Mouse (Mus musculus) spleen, postnatal 14 days (tissue): ENCODE measurements around the gene Nthl1.

Experiments used
- DNase-seq, 2 experiments: peaks; one replicate each; pipeline ENCODE4 v3.0.0; 2021 to 2022; ENCODE audit warnings: low spot score in 2 of 2

The Nthl1 gene

DNA sequence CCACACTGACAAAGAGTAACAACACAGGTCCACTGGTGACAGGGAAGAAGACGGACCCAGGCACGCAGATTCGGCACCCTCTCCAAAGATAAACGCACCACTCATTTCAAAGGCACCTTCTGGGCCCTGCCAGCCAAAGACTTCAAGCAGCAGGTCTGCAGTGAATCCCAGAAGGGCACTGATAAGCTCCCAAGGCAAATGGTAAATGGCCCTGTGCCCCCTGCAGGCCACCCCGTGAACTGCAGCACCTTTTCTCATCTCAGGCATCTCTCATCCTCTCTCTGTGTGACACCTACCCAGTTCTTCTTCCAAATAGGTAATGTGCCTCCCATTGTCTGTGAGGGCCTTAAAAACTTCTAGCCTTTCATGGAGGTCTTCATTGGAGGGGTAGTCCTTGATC lies 3.8 kb upstream of the Nthl1 start:
- peak; percentile 62 to 76 for DNase-seq

DNA sequence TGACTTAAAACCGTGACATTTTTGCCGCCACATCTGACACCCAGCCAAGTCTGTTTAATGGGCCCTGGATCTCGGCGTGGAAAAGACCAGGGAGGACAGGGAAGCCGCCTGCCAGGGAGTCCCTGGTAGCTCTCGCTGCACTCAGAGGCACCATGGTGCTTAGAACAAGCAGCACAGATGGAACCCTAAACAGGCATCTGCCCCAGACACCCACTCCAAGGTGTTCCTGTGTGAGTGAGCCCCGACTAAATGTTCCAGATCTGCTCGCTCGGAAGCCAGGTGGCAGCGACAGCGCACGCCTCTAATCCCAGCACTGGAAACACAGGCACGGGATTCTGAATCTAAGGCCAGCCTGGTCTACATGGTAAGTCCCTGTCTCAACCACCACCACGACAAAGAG lies 2.4 kb upstream of the Nthl1 start:
- DNase-seq = no peak

DNA sequence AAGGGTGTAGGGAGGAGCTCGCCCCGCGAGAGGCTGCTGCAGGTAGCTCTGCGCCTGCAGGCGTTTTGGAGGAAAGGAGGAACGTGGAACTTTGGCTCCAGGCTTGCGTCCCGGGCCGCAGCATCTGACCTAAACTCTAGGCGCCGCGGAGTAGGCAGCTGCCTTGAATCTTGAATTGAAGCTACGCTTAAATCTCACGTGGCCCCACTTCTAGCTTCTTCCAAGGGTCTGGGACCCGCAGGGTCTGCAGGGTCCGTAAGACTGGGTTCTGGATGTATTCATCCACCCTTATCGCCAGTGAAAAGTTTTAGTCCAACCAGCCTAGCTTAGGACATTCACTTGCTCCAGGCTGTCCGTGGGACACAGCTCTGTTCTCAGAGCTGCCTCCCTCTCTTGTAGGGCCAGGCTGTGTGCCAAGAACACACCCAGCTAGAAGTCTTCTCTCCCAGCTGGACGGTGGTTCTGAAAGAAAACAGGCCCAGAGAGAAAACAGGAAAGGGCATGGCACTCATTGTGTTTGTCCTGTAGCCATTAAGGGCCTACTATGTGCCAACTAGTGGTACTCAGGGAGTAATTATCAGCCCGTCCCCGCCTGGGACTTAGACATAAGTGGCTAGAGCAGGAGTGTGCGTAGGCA lies 451 bp downstream of the Nthl1 start:
- peak in 1 of 2 experiments; percentile 28 for DNase-seq

DNA sequence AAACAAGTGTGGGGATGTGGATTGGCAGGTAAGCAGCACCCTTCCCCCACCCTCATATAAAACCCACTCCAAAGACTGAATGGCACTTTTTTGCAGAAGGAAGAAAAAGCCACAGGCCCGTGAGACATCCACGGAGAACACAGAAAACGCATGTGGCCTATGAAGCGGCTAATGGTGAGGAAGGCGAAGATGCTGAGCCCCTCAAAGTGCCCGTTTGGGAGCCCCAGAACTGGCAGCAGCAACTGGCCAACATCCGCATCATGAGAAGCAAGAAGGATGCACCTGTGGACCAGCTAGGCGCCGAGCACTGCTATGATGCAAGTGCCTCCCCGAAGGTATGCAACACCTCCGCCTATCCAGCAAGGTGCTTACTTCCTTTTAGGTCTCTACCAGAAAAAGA lies 1.4 kb downstream of the Nthl1 start:
- no peak for DNase-seq

DNA sequence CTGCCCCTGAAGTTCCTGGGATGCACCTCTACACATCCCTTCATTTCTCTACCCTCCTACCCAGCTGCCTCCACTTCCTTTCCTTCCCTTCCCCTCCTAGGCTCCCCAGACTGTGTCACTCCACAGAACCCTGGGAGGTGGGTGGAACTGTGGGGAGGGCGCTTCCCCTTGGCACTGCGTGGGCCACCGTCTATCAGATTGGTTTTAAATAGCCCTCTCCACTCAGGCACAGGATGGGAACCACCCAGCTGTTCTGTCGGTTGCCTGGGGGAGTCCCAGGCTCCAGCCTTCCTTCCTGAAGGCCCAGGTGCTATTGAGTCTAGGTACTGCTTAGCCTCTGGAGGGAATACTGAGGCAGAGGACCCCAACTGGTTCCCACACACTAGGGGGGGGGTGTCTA lies 2.5 kb downstream of the Nthl1 start:
- no peak for DNase-seq

DNA sequence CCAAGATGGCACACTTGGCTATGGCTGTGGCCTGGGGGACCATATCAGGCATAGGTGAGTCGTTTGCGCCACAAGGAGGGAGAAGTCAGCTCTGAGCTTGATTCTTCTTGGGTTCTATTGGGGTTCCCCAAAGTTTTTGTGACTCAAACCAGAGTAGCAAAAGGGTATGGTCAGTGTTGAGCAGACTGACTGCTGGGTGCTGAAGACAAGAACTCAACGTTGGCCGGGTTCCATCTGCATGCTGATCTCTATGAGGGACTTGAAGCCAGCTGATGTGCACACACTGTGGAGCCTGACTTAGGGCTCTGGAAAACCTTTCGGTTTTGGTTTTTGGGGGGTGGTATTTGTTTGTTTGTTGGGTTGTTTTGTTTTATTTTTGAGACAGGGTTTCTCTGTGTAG lies 3.2 kb downstream of the Nthl1 start:
- DNase-seq = no peak

DNA sequence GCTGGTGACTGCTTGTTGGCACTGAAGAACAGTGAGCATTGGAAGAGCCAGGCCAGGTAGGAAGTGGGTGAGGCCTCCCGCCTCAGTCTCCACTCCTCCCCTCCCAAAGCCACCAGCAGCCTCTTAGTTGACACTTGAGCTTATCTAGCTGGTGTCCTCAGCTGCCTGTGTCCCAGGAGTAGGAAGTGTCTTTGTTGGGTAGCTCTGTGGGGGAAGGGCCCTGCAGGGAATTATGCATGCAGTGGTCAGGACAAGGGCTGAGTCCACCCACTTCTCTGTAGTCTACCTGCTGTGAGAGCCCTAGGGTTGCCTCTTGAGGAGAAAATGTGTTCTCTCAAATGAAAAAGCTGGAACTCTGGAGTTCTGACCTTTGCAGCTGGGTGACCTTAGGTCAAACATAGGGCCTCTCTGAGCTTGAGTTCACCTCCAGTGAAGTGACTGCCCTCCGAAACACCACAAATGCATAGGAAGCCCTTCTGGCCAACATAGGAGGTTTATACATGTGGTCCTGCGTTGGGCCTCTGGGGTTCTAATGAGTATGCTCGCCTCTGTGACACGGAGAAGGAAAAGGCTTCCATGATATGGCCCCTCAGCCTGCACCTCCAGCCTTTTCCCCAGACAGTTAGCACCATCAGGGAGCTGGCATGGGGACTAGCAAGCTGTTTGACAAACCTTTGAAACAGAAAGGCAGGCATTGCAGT lies 4.5 kb downstream of the Nthl1 start:
- no peak for DNase-seq

DNA sequence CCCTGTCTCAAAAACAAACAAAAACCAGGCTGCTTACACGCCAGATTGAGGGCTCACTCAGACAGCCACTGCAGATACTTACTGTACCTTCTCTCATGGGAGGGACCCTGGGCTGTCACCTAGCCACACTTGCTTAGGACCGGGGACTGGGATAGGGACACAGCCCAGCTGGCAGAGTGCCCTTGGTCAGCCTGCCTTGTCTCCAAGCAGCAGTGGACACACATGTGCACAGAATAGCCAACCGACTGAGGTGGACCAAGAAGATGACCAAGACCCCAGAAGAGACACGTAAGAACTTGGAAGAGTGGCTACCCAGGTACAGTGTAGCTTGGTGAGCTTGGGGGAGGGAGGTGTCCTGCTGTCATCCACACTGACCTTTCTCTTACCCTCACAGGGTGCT lies 5.7 kb downstream of the Nthl1 start:
- DNase-seq = no peak

DNA sequence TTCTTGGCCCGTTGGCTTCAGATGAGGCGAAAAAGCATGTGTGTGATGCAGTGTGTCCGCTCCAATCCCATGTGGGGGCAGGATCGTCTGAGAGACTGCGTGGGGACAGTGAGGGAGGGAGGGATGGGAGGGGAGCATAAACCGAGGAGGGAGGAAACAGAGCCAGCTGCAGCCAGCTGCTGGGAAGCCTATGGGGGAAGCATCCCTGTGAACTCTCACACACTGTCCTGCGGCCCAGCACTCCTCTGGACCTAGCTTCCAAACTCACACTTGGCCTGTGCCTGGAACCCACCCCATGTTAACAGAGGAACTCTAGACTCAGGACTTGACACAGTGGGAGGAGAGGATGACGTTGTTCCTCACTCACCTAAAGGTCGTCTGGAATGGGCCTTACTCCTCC lies 6.4 kb downstream of the Nthl1 start:
- DNase-seq = no peak

DNA sequence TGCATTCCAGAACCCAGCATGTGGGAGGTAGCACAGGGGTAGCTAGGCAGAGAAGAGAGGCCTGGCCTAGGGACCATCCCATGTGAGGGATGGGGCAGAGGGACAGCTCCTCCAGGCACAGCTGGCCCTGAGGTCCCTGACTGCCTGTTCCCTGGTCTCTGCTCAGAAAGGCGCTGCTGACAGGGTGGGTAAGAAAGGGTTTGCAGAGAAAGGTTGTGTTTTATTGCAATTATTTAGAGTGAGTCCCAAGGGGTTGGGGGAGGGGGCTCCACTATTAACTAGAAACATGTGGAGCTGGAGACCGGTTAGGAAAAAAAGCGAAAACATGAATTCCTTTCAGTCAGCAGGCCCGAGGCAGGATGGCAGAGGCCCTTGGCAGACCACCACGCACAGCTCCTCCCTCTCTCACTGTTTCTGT lies 7.1 kb downstream of the Nthl1 start:
- no peak for DNase-seq

DNA sequence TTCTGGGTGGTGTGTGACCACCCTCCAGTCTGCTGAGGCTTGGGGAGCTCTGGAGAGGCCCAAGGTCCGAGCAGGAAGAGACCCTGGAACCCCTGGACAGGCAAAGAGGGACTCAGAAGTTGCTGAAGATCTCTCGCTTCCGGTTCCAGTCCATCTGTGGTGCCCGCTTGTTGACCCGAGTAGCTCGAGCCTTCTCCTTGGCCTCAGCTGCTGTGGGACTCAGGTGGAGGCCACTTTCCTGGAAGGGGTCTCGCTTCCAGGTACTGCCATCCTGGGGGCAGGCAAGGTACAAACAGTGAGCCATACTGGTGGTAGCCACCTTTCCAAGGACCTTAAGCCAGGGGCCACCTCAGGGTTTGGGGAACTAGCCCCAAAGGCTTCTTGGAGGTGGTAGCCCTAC lies 7.6 kb downstream of the Nthl1 start:
- DNase-seq = no peak

DNA sequence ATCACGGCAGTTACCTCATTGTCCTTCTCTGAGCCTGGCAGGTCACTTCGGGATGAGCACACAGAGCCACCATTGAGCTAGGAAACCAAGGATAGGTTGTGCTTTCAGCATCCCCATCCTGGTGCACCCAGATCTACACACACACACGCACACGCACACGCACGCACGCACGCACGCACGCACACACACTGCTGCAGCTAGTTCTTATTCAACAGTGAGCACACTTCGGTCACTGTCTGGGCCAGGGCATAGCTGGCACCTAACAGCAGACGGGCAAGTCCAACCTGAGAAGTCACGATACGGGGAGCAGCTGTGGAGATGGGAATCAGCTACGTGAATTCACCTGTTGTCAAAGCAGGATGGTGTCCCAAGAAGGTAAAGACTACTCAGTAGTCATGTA lies 8.1 kb downstream of the Nthl1 start:
- DNase-seq = no peak

DNA sequence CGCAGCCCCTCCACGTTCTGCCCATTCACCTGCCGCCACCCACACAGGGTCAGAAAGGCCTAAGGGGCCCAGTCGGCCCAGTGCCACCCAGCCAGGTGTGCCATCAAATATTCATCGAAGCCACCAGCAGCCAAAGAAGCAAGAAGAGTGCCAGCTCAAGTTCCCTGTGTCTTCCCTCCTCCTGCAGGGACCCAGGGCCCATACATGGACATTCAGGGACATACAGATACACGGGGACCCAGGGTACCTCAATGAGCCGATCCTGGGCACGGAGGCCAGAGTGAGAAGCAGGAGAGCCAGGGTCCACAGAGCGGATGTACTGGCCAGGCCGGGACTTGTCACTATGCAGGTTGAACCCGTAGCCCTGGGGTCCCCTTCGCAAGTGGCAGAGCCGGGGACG lies 9.5 kb downstream of the Nthl1 start:
- no peak for DNase-seq

DNA sequence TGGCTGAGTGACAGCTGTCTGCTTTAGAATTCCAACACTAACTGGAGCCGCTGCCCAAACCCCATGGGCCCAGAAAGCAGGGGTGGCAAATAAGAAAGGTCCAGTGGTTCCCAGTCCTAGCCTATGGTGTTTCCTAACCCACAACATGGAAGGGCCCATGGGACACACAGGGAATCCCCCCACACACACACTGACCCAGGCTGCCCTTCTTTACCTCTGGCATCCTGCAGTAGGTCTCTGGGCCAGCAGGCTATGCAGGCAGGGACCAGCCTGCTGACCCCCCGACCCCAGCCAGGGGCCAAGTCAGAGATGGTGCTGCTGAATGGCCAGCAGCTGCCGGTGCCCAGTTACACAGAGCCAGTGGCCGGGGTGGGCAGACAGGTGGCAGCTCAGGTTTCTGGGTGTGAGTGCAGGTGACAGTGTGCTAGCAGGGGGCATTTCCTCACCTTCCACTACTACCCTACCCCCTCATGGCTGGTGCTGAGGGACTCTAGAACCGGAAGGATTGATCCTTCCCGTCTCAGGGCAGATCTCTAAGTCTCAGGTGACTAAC lies 10.4 kb downstream of the Nthl1 start:
- DNase-seq = no peak

DNA sequence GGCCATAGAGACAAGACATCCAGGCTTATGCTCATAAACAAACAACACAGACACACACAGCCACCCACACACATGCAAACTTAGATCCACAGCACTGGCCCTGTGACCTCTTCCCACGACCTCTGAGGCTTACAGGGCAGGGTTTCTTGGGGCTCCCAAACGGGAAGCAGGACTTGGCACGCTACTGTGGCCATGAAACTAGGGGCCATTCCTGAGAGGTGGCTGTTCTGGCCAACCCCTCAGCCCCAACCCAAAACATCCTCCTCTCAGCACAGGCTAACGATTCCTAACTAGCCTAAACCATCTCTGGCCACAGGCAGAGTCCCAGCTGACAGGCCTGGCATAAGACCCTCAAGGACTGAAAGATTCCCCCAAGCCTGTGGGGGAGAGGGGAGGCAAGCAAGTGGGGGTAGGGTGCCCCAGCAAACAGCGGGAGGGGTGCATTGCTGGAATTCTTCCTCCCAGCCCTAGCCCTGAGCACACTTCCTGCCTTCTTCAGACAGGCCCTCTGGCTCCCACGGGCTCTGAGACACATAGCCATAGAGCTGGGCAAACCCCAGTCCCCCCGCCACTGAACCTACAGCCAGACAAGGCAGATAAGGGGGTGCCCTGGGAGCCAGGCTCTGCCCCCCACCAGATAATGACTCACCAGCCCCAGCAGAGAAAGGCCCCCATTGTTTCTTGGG lies 11.7 kb downstream of the Nthl1 start:
- no peak for DNase-seq

DNA sequence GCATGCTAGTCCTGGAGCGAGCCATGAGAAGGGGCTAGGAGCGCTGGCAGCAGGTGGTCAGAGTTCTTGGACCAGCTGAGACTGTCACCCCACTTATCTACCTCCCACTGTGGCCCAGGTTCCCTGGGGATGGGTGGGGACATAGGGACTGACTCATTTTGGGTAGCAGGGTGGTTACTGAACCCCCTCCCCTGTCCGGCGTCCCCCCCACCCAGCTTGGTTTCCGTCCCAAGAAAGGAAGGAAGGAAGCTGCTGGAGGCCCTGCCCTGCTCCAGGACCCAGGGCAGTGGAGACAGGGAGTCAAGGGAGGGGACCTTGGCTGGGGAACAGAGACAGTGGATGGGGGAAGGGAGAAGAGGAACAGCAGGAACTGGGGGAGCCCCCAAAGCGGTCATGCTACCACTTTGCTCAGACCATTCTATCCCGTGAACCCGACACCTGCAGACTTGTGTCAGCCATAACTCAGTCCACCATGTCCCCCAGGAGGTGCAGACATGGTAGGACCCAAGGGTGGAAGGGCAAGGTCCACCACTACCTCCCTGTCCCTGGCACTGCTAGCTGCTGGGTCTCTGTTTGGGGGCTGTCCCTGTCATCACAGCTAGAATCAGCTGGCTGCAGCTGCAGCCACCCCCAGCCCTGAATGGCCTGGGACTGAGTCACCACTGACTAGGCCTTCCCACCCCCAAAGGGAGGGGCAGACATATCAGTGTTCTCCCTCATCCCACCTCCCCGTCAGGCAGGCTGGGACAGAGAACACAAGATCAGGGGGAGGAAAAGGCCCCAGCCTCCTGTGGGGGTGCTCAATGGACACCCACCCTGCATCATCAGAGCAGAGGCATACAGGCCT lies 12.6 kb downstream of the Nthl1 start:
- no peak for DNase-seq

DNA sequence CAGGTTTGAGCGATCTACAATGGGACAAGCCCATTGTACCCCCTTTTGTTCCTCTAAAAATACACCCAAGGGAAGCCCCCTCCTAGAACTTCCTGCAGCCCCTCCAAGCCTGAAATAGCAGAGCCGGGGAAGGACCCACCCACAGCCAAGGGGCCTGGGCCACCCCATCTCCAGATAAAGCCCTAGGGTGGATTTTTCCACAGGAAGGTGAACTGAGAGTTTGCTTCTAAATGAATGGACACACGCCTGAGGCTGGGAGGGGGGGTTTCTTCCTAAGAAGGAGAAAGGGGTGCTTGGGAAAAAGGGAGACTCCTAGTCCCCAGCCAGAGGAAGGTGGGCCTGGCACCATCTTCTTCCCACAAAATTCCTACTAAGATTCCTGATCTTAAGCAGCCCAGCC lies 13.4 kb downstream of the Nthl1 start:
- no peak for DNase-seq

DNA sequence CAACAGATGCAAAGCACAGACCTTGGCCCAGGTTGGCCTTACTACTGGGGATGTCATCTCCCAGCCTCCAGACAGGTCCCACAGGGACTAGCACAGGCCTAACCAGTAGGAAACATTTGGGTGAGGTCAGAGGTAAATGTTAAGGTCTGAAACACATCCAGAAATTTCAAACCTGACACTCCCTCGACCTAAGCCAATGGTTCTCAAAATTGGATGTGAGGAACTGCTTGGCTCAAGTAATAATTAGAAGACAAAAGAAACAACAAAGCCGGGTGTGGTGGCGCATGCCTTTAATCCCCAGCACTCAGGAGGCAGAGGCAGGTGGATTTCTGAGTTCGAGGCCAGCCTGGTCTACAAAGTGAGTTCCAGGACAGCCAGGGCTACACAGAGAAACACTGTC lies 13.9 kb downstream of the Nthl1 start:
- DNase-seq = no peak

DNA sequence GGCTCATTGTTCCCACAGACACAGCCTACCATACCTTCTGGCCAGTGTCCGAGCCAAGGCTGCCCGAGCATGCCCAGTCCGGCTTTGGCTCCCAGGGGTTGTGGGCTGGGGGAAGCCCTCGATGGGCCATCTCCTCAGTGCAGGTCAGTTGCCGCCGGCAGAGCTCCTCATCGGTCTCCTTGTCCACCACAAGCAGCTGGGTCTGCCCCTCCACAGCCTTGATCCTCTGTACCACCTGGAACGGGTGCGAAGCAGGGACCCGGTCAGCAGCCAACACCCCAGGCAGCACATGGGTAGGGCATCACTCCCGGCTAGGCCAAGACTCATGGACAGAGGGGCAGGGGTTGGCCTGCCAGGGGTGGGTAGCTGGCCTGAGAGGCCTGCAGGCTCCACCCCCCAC lies 15.0 kb downstream of the Nthl1 start:
- no peak for DNase-seq

DNA sequence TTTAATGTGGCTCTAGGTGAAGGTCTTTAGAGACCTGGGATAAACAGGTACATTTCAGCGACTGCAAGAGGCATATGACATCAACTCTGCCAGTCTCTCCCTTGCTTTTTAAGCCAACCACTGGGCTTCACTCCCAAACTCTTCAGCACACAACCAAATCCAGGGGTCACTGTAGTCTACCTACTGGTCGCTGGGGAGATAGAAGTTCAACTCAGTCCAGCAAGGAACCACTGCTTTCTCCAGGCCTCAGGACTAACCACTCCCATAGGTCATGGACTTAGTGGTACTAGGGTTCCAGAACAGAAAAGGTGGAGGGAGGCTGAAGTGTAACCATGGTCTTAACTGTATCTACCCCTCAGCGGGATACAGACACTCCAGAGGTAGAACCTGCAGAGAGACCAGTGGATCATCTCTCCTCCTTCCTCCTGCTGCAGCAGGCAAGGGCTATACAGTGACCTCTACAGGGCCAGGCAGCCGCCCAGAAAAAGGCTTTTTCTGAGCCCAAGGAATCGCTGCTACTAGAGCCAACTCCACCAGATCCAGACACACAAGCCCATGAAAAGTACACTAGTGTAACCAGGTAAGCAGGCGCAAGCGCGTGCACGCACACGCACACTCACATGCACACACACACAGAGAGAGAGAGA lies 16.4 kb downstream of the Nthl1 start:
- no peak for DNase-seq

DNA sequence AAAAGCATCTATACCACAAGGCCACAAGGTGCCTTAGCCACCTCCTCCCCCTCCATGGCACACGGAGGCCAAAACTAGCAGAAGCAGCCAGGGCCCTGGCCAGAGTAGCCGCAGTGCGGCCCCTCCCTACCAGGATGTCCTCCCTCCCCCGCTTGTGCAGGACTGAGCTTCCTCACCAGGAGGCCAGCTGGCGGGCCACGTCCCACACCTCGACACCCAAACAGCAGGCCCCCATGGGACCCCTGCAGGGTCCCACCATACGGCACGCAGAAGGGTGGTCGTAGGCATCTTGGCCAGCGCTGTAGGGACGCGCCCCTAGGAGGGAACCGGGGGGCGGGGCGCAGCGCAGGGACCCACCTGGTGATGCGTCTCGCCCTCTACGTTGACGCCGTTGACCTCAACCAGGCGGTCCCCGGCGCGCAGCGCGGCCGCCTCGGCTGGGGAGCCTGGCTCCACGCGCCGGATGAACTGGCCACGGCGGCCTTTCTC lies 17.1 kb downstream of the Nthl1 start:
- DNase-seq = no peak
